Mouse (Mus musculus) bone marrow, adult 2 months (tissue): ENCODE measurements around the gene Dera. TPM values are rescaled to one million over a fixed set of nuclear protein-coding genes. Genes with fewer than 3 reads are reported as not detected.
A peak's percentile ranks its signal among the peaks of the same experiment; 100 is the strongest.

Source experiments
- H3K27ac ChIP-seq: fragments of 200-500 bp; 2 replicates; pipeline ENCODE4 v1.5.1; 2012; ENCODE audit warnings: low read depth, mild to moderate bottlenecking, control low read depth, inconsistent platforms, low read length; ENCODE audit not compliant: control insufficient read depth, poor library complexity, insufficient read depth
- H3K4me1 ChIP-seq: fragments of 200-500 bp; 2 replicates; pipeline ENCODE4 v1.6.1; 2011; ENCODE audit warnings: low read length; ENCODE audit not compliant: control insufficient read depth, insufficient read depth
- H3K4me3 ChIP-seq: fragments of 200-500 bp; replicated peaks from 2 replicates; pipeline ENCODE3; 2011; ENCODE audit warnings: mild to moderate bottlenecking, low read depth, low read length, control low read depth; ENCODE audit not compliant: control insufficient read depth
- CTCF ChIP-seq: fragments of 200-500 bp; IDR thresholded peaks from 2 replicates; pipeline ENCODE4 v1.5.1; 2011; ENCODE audit warnings: low read length, control low read depth; ENCODE audit not compliant: control insufficient read depth, insufficient read depth
- POLR2A ChIP-seq: fragments of 200-500 bp; IDR thresholded peaks from 2 replicates; pipeline ENCODE4 v1.6.1; 2011; ENCODE audit warnings: low read depth, mild to moderate bottlenecking, control low read depth, low read length, borderline replicate concordance; ENCODE audit not compliant: control insufficient read depth
- WGBS: fragments of 180-500 bp; shearing (Covaris S2); methylation state at CpG from one replicate; pipeline ENCODE4 v1.1.7; 2018; 5-methylcytosine and 5-hydroxymethylcytosine counted together
- polyA plus RNA-seq: library from polyadenylated mRNA; stranded (reverse); fragments of >200 nt; gene quantifications from 2 replicates; pipeline ENCODE4 v1.2.4, GENCODE M21; 2011; ENCODE audit warnings: low replicate concordance; ENCODE audit not compliant: missing spikeins, insufficient read depth, insufficient read length

Dera gene
- polyA plus RNA-seq, 1 experiment = 16.1 TPM

DNA sequence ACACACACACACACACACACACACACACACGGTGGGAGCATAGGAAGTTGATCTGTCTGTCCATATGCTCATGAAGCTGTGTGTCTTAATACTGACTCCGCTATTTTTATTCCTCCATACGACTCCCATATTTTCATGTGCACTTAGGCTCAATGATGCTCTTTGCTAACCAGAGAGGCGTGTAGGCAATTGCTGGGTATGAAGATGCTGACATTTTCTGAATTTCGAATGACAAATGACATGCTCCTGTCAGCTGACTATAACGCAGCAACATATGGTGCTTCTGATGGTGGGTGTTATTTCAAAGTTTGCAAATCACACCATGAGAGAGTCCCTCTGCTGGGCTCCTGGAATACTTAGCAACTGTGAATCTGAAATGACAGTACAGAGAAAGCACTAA lies 116.3 kb downstream of the Dera start:
- TF ChIP-seq CTCF = no peak
- TF ChIP-seq POLR2A = no peak
- 77% methylated on average over 6 of the region's 6 CpGs for WGBS
- Histone ChIP-seq H3K27ac (no peak overlapping the region), H3K4me1 (no peaks in the 10 kb centered on the region), H3K4me3 (no peak overlapping the region)

DNA sequence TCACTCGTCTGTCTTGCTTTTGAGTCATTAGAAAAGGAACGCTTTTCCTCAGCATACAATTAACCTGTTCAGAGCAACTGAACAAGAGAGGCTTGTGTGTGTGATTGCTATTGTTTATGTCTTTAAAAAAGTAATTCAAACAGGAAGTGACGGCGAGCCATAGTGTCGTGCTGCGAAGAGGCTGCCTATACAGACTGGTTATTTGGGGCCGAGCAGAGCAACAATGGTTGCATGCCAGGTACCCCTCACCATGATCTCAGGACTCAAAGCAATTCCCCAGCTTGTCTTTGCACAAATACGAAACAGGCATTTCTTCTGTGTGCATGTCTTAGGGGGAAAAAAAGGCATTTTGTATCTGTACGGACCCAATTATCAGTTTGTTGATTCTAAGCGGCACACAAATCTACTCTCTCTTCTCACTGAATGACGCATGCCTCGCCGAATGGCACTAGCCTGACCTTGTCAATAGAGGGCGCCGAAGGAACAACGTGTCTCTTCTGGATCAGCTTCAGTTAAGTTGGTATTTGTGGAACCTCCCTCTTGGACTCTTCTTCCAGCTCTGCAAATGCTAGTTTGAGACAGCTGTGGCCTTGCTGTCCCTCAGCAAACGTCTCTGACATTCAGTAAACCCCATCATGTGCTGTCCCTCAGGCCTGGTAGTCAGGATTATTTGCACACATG lies 117.8 kb downstream of the Dera start:
- H3K27ac ChIP-seq = no peak overlapping the region
- H3K4me3 ChIP-seq = no peak overlapping the region
- 40% methylated on average over 17 of the region's 17 CpGs for WGBS
- peak; percentile 48; the same call in 1 of the 2 replicates for TF ChIP-seq CTCF
- no peak for TF ChIP-seq POLR2A
- no peaks in the 10 kb centered on the region for H3K4me1 ChIP-seq

DNA sequence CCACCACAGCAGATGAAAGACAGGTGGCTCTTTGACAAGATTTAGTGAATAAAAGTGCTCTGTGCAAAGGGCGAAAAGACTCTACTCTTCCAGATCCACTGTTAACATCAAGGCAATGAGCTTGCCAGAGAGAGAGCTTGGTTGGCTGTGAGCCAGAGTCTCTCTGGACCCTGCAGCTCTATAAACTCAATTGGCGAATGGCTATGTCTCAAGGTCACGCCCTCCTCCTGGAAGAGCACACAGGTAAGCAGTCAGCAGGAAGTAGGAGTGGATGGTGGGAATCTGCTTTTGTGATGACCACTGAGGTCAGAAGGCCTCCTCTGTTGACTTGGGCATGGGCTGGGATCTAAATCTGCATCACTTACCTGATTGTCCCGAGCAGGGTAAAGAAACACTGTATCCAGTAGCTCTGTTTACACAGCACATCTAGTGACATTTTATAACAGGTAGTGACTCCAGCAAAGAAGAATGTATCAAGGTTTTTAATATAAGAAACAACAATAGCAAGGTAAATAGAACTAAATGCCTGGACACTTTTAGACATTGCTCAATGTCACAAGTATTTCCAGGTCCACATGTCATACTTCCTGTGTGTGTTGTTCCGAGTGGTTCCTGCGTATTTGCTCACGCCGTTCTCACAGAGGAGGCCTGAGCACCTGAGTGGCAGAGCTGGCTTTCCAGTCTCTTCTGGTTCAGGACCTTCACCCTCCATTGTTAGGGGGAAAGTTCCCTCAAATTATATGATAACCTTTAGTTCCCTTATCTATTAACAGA lies 120.3 kb downstream of the Dera start:
- Histone ChIP-seq H3K4me3 (no peak overlapping the region), H3K27ac (no peak overlapping the region), H3K4me1 (no peaks in the 10 kb centered on the region)
- 75% methylated on average over 8 of the region's 8 CpGs for WGBS
- TF ChIP-seq POLR2A (no peak), CTCF (no peak)

DNA sequence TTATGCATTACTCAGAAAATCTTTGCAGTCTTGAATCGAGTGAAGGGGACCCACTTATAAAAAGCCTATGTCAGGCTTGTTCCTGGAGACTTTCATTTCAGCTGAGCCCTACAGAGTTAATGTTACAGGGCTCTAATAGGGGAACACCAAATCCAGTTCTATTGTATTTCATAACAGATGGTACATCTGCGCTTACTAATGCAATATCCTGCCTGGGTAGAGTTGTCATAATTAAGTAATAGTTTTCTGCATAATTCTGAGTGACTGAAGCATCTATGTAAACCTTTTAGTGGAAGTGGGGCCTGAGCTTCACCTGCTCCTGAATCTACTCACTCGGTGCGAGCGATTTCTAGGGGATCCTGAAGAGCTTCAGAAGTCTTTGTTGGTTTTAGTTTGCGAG lies 131.3 kb downstream of the Dera start:
- no peak for TF ChIP-seq CTCF
- TF ChIP-seq POLR2A = no peak
- WGBS = 44% methylated on average over 6 of the region's 6 CpGs
- Histone ChIP-seq H3K4me3 (no peak overlapping the region), H3K4me1 (no peaks in the 10 kb centered on the region), H3K27ac (no peak overlapping the region)

DNA sequence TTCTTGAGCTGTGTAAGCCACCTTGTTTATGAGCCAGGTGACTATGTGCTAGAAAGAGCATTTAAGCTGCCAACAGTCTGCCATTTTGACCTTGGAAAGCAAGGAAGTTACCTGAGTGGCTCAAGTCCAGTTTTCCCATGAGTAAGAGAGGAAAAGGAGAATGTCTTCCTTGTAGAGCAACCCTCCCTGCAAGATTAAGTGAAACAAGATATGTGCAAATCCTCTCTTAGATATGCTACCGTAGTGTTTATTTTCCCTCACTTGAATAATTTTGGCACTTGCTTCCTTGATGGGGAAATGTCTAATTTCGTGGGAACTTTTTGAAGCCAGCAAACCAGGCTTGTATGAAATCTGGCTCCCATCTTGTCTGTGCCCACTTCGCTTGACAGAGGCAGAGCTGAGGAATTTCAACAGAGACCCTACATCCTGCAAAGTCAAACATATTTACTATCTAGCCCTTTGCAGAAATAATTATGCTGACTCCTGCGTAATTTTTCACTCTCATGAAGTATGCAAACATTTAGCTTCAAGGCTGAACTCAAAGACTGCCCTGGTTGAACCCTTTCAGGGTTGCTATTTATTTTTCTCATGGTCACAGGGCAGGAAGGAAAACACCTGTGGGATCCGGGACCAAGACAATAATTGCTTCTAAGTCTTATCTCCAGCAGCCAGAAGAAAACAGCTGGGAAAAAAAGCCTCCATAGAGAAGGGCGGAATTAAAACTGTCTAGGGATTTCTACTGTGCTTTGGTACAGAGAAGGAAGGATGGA lies 132.0 kb downstream of the Dera start:
- no peaks in the 10 kb centered on the region for H3K4me1 ChIP-seq
- TF ChIP-seq CTCF (no peak), POLR2A (no peak)
- WGBS = 63% methylated on average over 6 of the region's 6 CpGs
- no peak overlapping the region for H3K27ac ChIP-seq
- H3K4me3 ChIP-seq = no peak overlapping the region

DNA sequence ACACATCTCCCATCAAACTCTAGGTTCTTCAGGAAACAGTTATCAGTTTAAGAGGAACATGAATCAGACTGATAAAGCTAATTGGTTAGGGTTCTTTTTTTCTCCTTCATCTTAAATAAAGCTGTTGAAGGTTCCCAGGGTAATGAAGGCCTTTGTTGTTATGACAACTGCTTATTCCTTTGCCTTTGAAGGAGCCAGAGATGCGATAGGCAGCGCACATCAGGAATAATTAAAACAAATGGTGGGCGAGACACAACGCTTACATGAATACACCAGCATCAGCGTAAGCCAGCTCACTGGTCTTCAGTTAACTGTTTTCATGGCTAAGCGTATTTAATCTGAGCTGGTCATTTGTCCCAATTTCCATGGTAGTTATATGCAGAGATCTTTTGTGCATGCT lies 132.9 kb downstream of the Dera start:
- H3K4me3 ChIP-seq = no peak overlapping the region
- H3K27ac ChIP-seq = no peak overlapping the region
- TF ChIP-seq CTCF (no peak), POLR2A (no peak)
- H3K4me1 ChIP-seq = no peaks in the 10 kb centered on the region
- WGBS = 91% methylated on average over 6 of the region's 6 CpGs

DNA sequence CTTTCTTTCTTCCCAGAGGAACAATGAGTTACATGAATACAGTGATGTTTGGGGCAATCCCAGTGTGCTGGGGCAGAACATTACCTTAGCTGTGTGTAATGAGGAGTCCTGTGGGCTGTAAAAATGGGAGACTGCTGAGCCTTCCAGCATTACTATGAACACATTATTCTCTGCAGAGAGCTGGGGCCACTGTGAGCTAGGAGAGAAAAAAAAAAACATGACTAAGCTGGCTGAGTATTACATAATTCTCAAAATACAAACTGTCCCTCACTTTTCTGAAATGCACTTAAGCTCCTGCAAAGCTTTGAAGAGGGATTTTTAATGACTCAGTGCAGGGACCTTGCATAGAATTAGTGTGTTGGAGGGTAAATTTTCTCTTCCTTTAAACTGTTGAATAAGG lies 143.3 kb downstream of the Dera start:
- Histone ChIP-seq H3K27ac (no peak overlapping the region), H3K4me1 (no peaks in the 10 kb centered on the region; the same call in 1 of the 2 replicates), H3K4me3 (no peak overlapping the region)
- TF ChIP-seq POLR2A (no peak), CTCF (no peak)

DNA sequence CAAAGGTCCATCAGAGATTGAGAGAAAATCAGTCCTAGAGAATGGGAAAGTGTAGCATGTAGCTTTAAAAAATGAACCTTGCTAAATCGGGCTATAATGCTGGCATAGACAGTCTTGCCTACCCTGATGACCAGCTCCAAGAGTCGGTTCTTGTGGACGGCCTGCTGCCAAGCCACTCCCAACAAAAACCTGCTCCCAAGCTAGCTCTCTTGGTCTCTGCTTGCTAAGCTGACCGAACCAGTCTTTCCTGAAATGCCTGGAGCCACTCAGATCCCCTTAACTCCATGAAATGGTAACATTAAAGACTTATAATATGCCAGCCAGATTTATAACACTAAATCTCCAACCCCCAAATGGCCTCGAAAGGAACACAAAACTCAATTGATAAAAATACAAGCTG lies 146.9 kb downstream of the Dera start:
- Histone ChIP-seq H3K4me3 (no peak overlapping the region), H3K4me1 (no peaks in the 10 kb centered on the region), H3K27ac (no peak overlapping the region)
- 76% methylated on average over 5 of the region's 5 CpGs for WGBS
- TF ChIP-seq POLR2A (no peak), CTCF (no peak)

Other genes with a start within 250 kb of the Dera start
- 3.8 and 4.2 TPM in 2 replicates for gene Eps8, start 99.7 kb upstream of the Dera start, polyA plus RNA-seq
- 36.8 and 43.6 TPM in 2 replicates for gene Strap, start 19.5 kb upstream of the Dera start, polyA plus RNA-seq